Mouse (Mus musculus) stomach, embryonic 14.5 days (tissue): ENCODE measurements around the gene Snca. TPM values are rescaled to one million over a fixed set of nuclear protein-coding genes. Genes with fewer than 3 reads are reported as not detected.

Source experiments
- ATAC-seq: fragments of 200-750 bp; cut with Nextera tagmentation; 2 replicates; pipeline ENCODE4 v1.8.0; 2017; ENCODE audit warnings: low read depth, moderate TSS enrichment; ENCODE audit not compliant: insufficient number of reproducible peaks, insufficient read depth, low FRiP score
- H3K27ac ChIP-seq: fragments of 300-500 bp; sonication (generic); 2 replicates; pipeline ENCODE4 v1.5.1; 2014; ENCODE audit warnings: mild to moderate bottlenecking, low read length, moderate library complexity, mixed read lengths
- H3K27me3 ChIP-seq: fragments of 300-500 bp; sonication (generic); 2 replicates; pipeline ENCODE4 v1.6.1; 2014; ENCODE audit warnings: low read length, control low read depth, mixed read lengths; ENCODE audit not compliant: control insufficient read depth, insufficient read depth
- H3K36me3 ChIP-seq: fragments of 300-500 bp; sonication (generic); 2 replicates; pipeline ENCODE4 v1.6.1; 2014; ENCODE audit warnings: mild to moderate bottlenecking, control low read depth, low read length, moderate library complexity, mixed read lengths; ENCODE audit not compliant: control insufficient read depth, insufficient read depth
- H3K4me1 ChIP-seq: fragments of 300-500 bp; sonication (generic); 2 replicates; pipeline ENCODE4 v1.6.1; 2014; ENCODE audit warnings: low read length, control low read depth, mixed read lengths; ENCODE audit not compliant: control insufficient read depth, insufficient read depth
- H3K4me2 ChIP-seq: fragments of 300-500 bp; sonication (generic); replicated peaks from 2 replicates; pipeline ENCODE4 v1.6.1; 2014; ENCODE audit warnings: low read depth, low read length, control low read depth
- H3K4me3 ChIP-seq: fragments of 300-500 bp; sonication (generic); 2 replicates; pipeline ENCODE4 v1.5.1; 2014; ENCODE audit warnings: low read depth, low read length, control low read depth
- H3K9ac ChIP-seq: fragments of 300-500 bp; sonication (generic); replicated peaks from 2 replicates; pipeline ENCODE4 v1.6.1; 2014; ENCODE audit warnings: low read depth, mild to moderate bottlenecking, control low read depth, low read length, moderate library complexity, mixed read lengths
- H3K9me3 ChIP-seq: fragments of 300-500 bp; sonication (generic); 2 replicates; pipeline ENCODE4 v1.6.1; 2016; ENCODE audit warnings: low read depth, low read length, control low read depth; ENCODE audit not compliant: control insufficient read depth
- WGBS: fragments of 180-500 bp; shearing (Covaris S2); extraction: QIAGEN DNeasy Blood & Tissue Kit; methylation state at CpG from one replicate; pipeline ENCODE4 v1.1.7; 2014; 5-methylcytosine and 5-hydroxymethylcytosine counted together
- polyA plus RNA-seq: library from polyadenylated mRNA; unstranded; fragments of >200 nt; fragmentation: Nextera tagmentation; extraction: Ambion mirVana; gene quantifications from 2 replicates; pipeline ENCODE4 v1.2.1, GENCODE M21; 2014

Snca gene
- polyA plus RNA-seq, 1 experiment from 2014 or later: 19.7 TPM

DNA sequence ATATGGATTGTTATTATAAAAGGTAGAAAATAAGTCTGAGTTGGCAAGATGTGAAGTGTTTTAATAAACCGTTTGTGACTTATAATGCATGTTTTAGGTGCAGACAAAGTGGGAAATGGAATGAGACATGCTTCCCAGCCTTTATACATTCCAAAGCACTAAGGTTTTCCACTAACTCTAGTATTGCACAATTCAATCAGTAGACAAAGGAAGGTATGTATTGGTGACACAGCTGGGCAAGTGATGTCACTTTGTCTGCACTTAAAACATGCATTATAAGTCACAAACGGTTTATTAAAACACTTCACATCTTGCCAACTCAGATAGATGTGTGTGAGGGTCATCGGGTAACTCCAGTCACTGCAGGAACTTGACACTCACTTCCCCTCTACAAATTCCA is 16.1 kb downstream of the Snca start:
- ATAC-seq: no peak

DNA sequence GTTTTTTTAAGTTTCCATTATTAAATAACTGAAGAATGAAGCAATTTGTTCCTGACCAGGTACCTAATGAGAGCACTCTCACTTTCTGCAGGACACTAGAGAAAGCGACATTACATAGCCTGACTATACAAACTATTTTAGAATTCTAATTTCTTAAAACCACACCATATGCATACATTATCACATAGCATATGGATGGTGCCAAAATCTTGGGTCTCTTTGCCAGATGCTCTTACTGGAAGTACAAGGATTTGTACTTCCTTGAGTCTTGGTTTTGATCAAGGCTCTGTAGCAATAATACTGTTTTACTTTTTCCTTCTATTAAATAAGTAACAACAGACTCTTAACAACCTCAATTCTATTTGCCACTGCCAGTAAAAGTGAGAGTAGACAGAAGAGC is 31.4 kb downstream of the Snca start:
- Histone ChIP-seq H3K36me3 (no peaks in the 10 kb centered on the region), H3K27me3 (no peaks in the 10 kb centered on the region), H3K9ac (no peak overlapping the region), H3K27ac (no peak overlapping the region), H3K4me2 (no peak overlapping the region), H3K9me3 (no peaks in the 10 kb centered on the region), H3K4me3 (no peak overlapping the region), H3K4me1 (no peaks in the 10 kb centered on the region)
- WGBS: 95% methylated on average over 1 of the region's 1 CpGs
- no peak for ATAC-seq

More for the DNA sequence above, 16.1 kb downstream of the Snca start:
- Histone ChIP-seq H3K4me2 (no peak overlapping the region), H3K36me3 (no peaks in the 10 kb centered on the region), H3K9ac (no peak overlapping the region), H3K27ac (no peak overlapping the region), H3K9me3 (no peaks in the 10 kb centered on the region), H3K4me1 (no peaks in the 10 kb centered on the region), H3K4me3 (no peak overlapping the region), H3K27me3 (no peaks in the 10 kb centered on the region)
- 59% methylated on average over 3 of the region's 3 CpGs for WGBS

DNA sequence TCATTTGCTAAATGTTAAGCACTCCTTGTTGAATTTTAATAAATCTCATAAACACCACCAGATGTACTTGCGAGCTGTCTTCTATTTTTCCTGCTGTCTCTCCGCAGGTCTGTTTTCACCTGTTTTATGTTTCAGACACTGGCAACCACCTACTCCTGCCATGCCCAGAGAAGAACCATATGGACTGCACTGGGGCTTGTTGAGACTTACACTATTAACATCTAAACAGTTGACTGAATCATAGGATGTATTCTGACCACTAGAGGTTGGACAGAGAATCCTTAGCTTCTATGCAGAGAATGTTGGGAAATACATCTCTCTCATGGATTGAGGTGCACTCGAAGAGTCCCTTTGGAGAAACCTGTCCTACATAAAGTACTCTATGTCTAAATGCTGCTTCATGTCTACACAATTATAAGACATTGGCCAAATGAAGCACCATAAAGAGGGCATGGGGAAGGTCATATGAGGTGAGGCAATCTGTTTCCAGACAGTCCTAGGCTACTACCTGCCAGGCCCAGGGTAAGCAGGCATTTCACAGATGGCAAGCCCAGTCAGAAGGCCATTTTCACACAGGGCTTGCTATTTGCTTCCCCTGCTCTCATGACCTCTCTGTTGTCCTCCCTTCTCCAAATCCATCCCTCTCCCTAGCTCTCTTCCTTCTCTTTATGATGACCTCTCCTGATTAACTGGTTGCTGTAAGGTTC is 35.8 kb downstream of the Snca start:
- no peak overlapping the region for H3K9ac ChIP-seq
- H3K27me3 ChIP-seq: no peaks in the 10 kb centered on the region
- H3K36me3 ChIP-seq: no peaks in the 10 kb centered on the region
- H3K27ac ChIP-seq: no peak overlapping the region; the same call in 1 of the 2 replicates
- H3K4me3 ChIP-seq: no peak overlapping the region
- no peak overlapping the region for H3K4me2 ChIP-seq
- no peaks in the 10 kb centered on the region for H3K4me1 ChIP-seq
- WGBS: 64% methylated on average over 3 of the region's 3 CpGs
- H3K9me3 ChIP-seq: no peaks in the 10 kb centered on the region
- ATAC-seq: 0 out of 2 replicates have a peak, but pooled peaks have one; percentile 63

DNA sequence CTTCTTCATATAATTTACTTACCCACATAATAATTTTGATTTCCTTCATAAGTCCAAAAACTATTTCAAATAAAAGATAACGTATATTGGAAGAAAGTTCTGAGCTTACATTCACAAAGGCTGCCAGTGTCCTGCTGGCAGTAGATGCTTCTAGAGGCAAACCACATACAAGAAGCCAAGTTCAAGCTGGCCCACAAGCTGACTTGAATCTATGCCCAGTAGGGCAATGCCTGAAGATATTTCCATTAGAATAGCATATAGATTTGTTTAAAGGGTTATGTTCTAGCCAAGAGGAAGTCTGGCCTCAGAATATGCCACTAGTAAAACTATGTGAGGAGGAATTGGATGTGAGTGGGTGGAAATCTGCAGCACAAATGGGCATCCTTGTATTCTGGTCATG is 42.7 kb downstream of the Snca start:
- H3K36me3 ChIP-seq: no peaks in the 10 kb centered on the region
- no peaks in the 10 kb centered on the region for H3K9me3 ChIP-seq
- H3K27me3 ChIP-seq: no peaks in the 10 kb centered on the region
- no peak overlapping the region for H3K4me3 ChIP-seq
- ATAC-seq: no peak
- H3K9ac ChIP-seq: no peak overlapping the region
- no peaks in the 10 kb centered on the region for H3K4me1 ChIP-seq
- H3K4me2 ChIP-seq: no peak overlapping the region
- 91% methylated on average over 1 of the region's 1 CpGs for WGBS
- H3K27ac ChIP-seq: no peak overlapping the region

DNA sequence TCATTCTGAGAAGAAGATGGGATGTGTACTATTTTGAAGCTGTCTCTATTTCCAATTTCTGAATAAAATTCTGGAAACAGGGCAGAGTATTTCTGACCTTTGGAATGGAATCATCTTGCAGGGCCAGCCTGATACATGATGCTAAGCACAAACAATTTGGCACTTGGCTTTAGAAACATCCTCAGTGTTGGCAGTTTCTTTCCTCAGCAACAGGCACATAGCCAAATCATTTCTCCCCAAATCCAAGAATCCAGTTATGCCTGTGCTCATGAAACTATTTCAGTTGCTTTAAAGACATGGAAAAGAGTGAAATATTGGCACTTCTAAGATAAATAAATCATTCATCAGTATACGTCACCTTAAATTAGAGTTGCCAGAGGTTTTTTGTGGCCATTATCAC is 57.8 kb downstream of the Snca start:
- Histone ChIP-seq H3K27ac (no peak overlapping the region), H3K27me3 (no peaks in the 10 kb centered on the region), H3K4me1 (no peaks in the 10 kb centered on the region), H3K9ac (no peak overlapping the region), H3K36me3 (no peaks in the 10 kb centered on the region), H3K4me2 (no peak overlapping the region), H3K4me3 (no peak overlapping the region), H3K9me3 (no peaks in the 10 kb centered on the region)
- WGBS: 57% methylated on average over 1 of the region's 1 CpGs
- no peak for ATAC-seq

DNA sequence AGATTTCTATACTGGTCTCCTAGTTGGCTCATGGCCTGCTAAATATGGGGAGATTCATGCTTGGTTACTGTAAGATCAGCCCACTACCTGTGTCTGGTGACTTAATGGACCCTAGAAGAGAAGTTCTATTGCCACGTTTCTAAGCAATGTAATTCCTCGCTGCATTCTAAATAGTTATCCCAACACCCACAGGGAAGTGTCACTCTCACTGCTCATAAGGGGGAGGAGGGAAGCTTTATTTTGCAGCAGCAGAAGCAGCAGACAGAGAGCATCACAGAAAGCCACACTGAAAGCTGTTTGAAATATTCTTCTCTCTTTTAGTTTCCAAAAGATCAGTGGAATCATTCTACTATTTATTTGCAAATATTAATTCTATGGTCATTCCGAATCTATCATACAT is 64.0 kb downstream of the Snca start:
- H3K27ac ChIP-seq: no peak overlapping the region
- no peaks in the 10 kb centered on the region for H3K9me3 ChIP-seq
- H3K9ac ChIP-seq: no peak overlapping the region
- no peak overlapping the region for H3K4me2 ChIP-seq
- ATAC-seq: no peak
- H3K4me1 ChIP-seq: no peaks in the 10 kb centered on the region
- WGBS: 81% methylated on average over 3 of the region's 3 CpGs
- H3K27me3 ChIP-seq: no peaks in the 10 kb centered on the region
- no peaks in the 10 kb centered on the region for H3K36me3 ChIP-seq
- H3K4me3 ChIP-seq: no peak overlapping the region

DNA sequence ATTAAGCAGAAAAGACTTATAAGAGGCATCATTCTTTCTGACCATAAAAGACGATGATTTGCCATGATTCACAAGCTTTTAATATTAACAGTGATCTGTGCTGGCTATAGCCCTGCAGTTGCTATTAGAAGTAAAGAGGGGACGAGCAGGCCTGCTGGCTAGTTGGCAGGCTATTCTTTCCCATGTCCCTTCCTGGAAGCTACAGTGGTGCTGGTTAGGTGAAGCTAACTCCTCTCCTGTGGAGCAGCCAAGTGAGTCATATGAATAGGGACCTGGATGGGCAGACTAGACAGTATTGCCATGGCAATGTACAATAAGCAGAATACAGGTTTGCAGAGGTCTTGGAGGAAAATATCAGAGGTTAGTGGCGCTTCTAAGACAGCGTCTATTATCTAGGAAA is 66.8 kb downstream of the Snca start:
- H3K4me1 ChIP-seq: no peaks in the 10 kb centered on the region
- no peaks in the 10 kb centered on the region for H3K27me3 ChIP-seq
- no peaks in the 10 kb centered on the region for H3K9me3 ChIP-seq
- no peak overlapping the region for H3K9ac ChIP-seq
- no peaks in the 10 kb centered on the region for H3K36me3 ChIP-seq
- WGBS: 90% methylated on average over 4 of the region's 4 CpGs
- H3K4me2 ChIP-seq: no peak overlapping the region
- ATAC-seq: no peak
- no peak overlapping the region for H3K27ac ChIP-seq
- no peak overlapping the region for H3K4me3 ChIP-seq

DNA sequence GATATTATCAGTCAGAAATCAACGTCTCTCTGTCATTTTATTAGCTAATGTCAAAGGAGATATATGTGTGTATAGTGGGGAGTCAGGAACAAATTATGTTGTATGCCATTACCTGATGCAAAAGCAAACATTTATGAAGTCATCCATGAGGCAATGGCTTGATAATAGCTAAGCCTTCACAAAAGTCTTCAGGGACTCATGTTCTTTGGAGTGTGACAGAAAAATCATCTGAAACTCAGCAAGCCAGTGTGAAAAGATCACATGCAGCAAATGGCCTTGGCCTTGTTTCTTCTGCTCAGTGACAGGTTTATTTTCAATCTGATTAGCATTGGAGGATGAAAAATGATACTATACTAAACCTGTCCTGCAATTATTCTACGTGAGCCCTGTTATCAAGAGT is 67.9 kb downstream of the Snca start:
- ATAC-seq: no peak
- WGBS: 46% methylated on average over 2 of the region's 2 CpGs

DNA sequence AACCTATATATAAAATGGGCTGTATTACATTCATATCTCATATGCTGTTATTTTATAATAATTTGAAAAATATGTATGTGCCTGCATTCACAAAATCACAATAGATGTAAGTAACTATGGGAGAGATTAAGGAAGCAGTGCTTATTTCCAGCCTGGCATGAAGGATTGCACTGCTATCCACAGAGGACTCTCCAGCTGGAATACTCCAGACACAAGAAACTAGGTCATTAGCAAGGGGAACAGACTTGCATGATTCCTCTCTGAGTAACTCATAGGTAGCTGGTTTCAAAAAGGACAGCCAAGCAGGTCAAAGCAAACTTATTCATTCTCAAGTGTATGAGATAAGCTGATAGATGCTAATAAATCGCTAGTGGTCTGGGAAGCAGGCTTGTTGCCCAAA is 74.7 kb downstream of the Snca start:
- Histone ChIP-seq H3K27ac (no peak overlapping the region), H3K9me3 (no peaks in the 10 kb centered on the region), H3K9ac (no peak overlapping the region), H3K4me1 (no peaks in the 10 kb centered on the region), H3K4me3 (no peak overlapping the region), H3K4me2 (no peak overlapping the region), H3K36me3 (no peaks in the 10 kb centered on the region), H3K27me3 (no peaks in the 10 kb centered on the region)
- no peak for ATAC-seq
- WGBS: 93% methylated on average over 1 of the region's 1 CpGs

More for the DNA sequence above, 67.9 kb downstream of the Snca start:
- H3K27ac ChIP-seq: no peak overlapping the region
- H3K9me3 ChIP-seq: no peaks in the 10 kb centered on the region
- H3K9ac ChIP-seq: no peak overlapping the region
- H3K4me3 ChIP-seq: no peak overlapping the region
- no peak overlapping the region for H3K4me2 ChIP-seq
- no peaks in the 10 kb centered on the region for H3K36me3 ChIP-seq
- no peaks in the 10 kb centered on the region for H3K4me1 ChIP-seq
- no peaks in the 10 kb centered on the region for H3K27me3 ChIP-seq
